28 mouse cellular contexts compared by ENCODE assay signal in genomic region chr10:4476604-4477003, GRCm38 (mm10). TPM values are rescaled to one million over a fixed set of nuclear protein-coding genes. Genes with fewer than 3 reads are reported as not detected.
"Had no signal": no experiment of that assay in that cellular context is flagged by ENCODE, and none has a peak within 500 bp of the region (broad histone marks: within the 10 kb centered on the region; RNA-seq: fewer than 3 reads in every experiment).

No protein-coding gene starts in this region.

- H3K4me2 ChIP-seq: heart, embryonic 12.5 days; hindbrain, embryonic 12.5 days; hindbrain, embryonic 14.5 days; kidney, embryonic 15.5 days; limb, embryonic 12.5 days; liver, embryonic 11.5 days; liver, embryonic 13.5 days had no signal

- H3K27ac ChIP-seq: gastrocnemius, adult 2 months; heart, embryonic 10.5 days; hindbrain, embryonic 10.5 days; hindbrain, embryonic 12.5 days; hindbrain, embryonic 14.5 days; kidney, embryonic 15.5 days; kidney, postnatal 0 days; left cerebral cortex, adult 2 months; limb, embryonic 10.5 days; limb, embryonic 12.5 days; liver, embryonic 13.5 days had no signal

- H3K4me1 ChIP-seq: hindbrain, embryonic 10.5 days; hindbrain, embryonic 12.5 days; kidney, embryonic 15.5 days; liver, embryonic 13.5 days had no signal

- DNase-seq: gastrocnemius, adult 2 months; gastrocnemius, postnatal 10 days; gastrocnemius, postnatal 25 days; heart, adult 18-20 months; heart, postnatal 10 days; heart, postnatal 4 days; kidney, adult 11 months; kidney, adult 2 months; kidney, adult 9 months; kidney, postnatal 14 days; kidney, postnatal 4 days; layer of hippocampus, adult 9-11 months; liver; liver, embryonic 13.5 days had no signal

- H3K36me3 ChIP-seq: heart, embryonic 10.5 days; heart, embryonic 12.5 days; hindbrain, embryonic 10.5 days; hindbrain, embryonic 12.5 days; kidney, embryonic 15.5 days; limb, embryonic 10.5 days; limb, embryonic 12.5 days; liver, embryonic 13.5 days had no signal

- H3K27me3 ChIP-seq: heart, embryonic 12.5 days; hindbrain, embryonic 12.5 days; kidney, embryonic 15.5 days; limb, embryonic 12.5 days; liver, embryonic 13.5 days had no signal

- H3K9ac ChIP-seq: heart, embryonic 12.5 days; hindbrain, embryonic 12.5 days; hindbrain, embryonic 14.5 days; kidney, embryonic 15.5 days; limb, embryonic 12.5 days; liver, embryonic 13.5 days had no signal

- H3K4me3 ChIP-seq: gastrocnemius, adult 2 months; heart, embryonic 10.5 days; heart, embryonic 12.5 days; hindbrain, embryonic 10.5 days; hindbrain, embryonic 12.5 days; kidney, embryonic 15.5 days; left cerebral cortex, adult 2 months; limb, embryonic 10.5 days; limb, embryonic 12.5 days; liver, embryonic 13.5 days had no signal

- ATAC-seq: hindbrain, embryonic 16.5 days; inflammation-experienced regulatory T-cells, adult 6 months had no signal

- H3K9me3 ChIP-seq: heart, embryonic 10.5 days; hindbrain, embryonic 10.5 days; hindbrain, embryonic 12.5 days; kidney, embryonic 15.5 days; limb, embryonic 10.5 days; limb, embryonic 12.5 days; liver, embryonic 13.5 days had no signal

RNA-seq across cellular contexts. Expression of gene Ccdc170, which starts 5.7 kb away (rescaled TPM):
- polyA plus RNA-seq: heart, embryonic 10.5 days; heart, embryonic 12.5 days; heart, embryonic 14.5 days; inflammation-experienced regulatory T-cells, adult 6 months; liver, embryonic 11.5 days; liver, embryonic 13.5 days had no signal
